Comparison of ENCODE assay signal across 27 mouse cellular contexts in genomic region chrX:104279828-104280227, GRCm38 (mm10).
DNase-seq lines count a peak whose midpoint lies in the region; ATAC-seq lines count a peak whose summit lies in the region.
"Had no signal": no experiment of that assay in that cellular context is flagged by ENCODE, and none has a peak within 500 bp of the region (broad histone marks: within the 10 kb centered on the region; RNA-seq: fewer than 3 reads in every experiment).

No protein-coding gene starts in this region.

- intact Hi-C loops in left cerebral cortex, postnatal 25 days (cut with DNase I), result no loop called here

- 63% methylated on average over 1 of the region's 1 CpGs for WGBS in embryonic facial prominence, embryonic 12.5 days
- WGBS in embryonic facial prominence, embryonic 10.5 days, result 82% methylated on average over 1 of the region's 1 CpGs

- no peaks in the 10 kb centered on the region for H3K27me3 ChIP-seq in embryonic facial prominence, embryonic 12.5 days
- peaks cover 32% of the 10 kb centered on the region for H3K27me3 ChIP-seq in embryonic facial prominence, embryonic 10.5 days (replicated peaks; ENCODE audit: low read depth, poor library complexity, severe bottlenecking)
- H3K27me3 ChIP-seq: CH12.LX; embryonic facial prominence, embryonic 15.5 days; forebrain, embryonic 15.5 days had no signal

- no peaks in the 10 kb centered on the region for H3K36me3 ChIP-seq in embryonic facial prominence, embryonic 12.5 days
- no peaks in the 10 kb centered on the region for H3K36me3 ChIP-seq in embryonic facial prominence, embryonic 10.5 days (replicated peaks)
- H3K36me3 ChIP-seq: embryonic facial prominence, embryonic 13.5 days; embryonic facial prominence, embryonic 15.5 days; forebrain, embryonic 10.5 days; forebrain, embryonic 12.5 days; forebrain, embryonic 15.5 days had no signal

- H3K9me3 ChIP-seq in embryonic facial prominence, embryonic 12.5 days, result no peaks in the 10 kb centered on the region
- H3K9me3 ChIP-seq in embryonic facial prominence, embryonic 10.5 days, result no peaks in the 10 kb centered on the region
- H3K9me3 ChIP-seq: embryonic facial prominence, embryonic 13.5 days; embryonic facial prominence, embryonic 15.5 days; forebrain, embryonic 10.5 days; forebrain, embryonic 12.5 days; forebrain, embryonic 15.5 days; G1E had no signal

- no peak overlapping the region for H3K4me3 ChIP-seq in embryonic facial prominence, embryonic 12.5 days
- H3K4me3 ChIP-seq in embryonic facial prominence, embryonic 10.5 days, result no peak overlapping the region
- H3K4me3 ChIP-seq: embryonic facial prominence, embryonic 13.5 days; embryonic facial prominence, embryonic 15.5 days; erythroblast, embryonic 14.5 days; forebrain, embryonic 10.5 days; forebrain, embryonic 12.5 days; forebrain, embryonic 15.5 days had no signal

- H3K4me1 ChIP-seq in embryonic facial prominence, embryonic 12.5 days, result no peaks in the 10 kb centered on the region
- H3K4me1 ChIP-seq in embryonic facial prominence, embryonic 10.5 days, result no peaks in the 10 kb centered on the region
- H3K4me1 ChIP-seq: embryonic facial prominence, embryonic 13.5 days; embryonic facial prominence, embryonic 15.5 days; forebrain, embryonic 10.5 days; forebrain, embryonic 12.5 days; forebrain, embryonic 15.5 days had no signal

- H3K27ac ChIP-seq in embryonic facial prominence, embryonic 12.5 days, result peak overlapping the region; percentile 54; the same call in 1 of the 2 replicates
- no peak overlapping the region for H3K27ac ChIP-seq in embryonic facial prominence, embryonic 10.5 days (replicated peaks)
- H3K27ac ChIP-seq: embryonic facial prominence, embryonic 13.5 days; embryonic facial prominence, embryonic 15.5 days; forebrain, embryonic 10.5 days; forebrain, embryonic 12.5 days; forebrain, embryonic 15.5 days had no signal

- ATAC-seq in embryonic facial prominence, embryonic 12.5 days (ENCODE audit: insufficient number of reproducible peaks, insufficient read depth, low FRiP score, low TSS enrichment), result no peak
- peak; percentile 60; the same call in 1 of the 2 replicates for ATAC-seq in common myeloid progenitor, adult 5-6 weeks (replicated peaks; ENCODE audit: low read depth, poor library complexity, severe bottlenecking)
- 0 out of 2 replicates have a peak, but pooled peaks have one; percentile 9 for ATAC-seq in megakaryocyte progenitor cell, adult 5-6 weeks (replicated peaks; ENCODE audit: poor library complexity)
- ATAC-seq: activated CD4-positive, CD25-positive, alpha-beta regulatory T cell, adult 4 months; CD4-positive, CD25-positive, alpha-beta regulatory T cell, adult 4 months; forebrain, embryonic 15.5 days; forebrain, postnatal 0 days; Patski had no signal

- no peak for DNase-seq in embryonic facial prominence, embryonic 10.5 days (ENCODE audit: low spot score)
- DNase-seq in left cerebral cortex, postnatal 25 days (ENCODE audit: low spot score in 2 of 2), result no peak
- DNase-seq: adrenal gland, adult 8-10 months; adrenal gland, postnatal 14 days; adrenal gland, postnatal 36 days; B cell, adult 2 months; cerebellum, adult 11-12 months; cerebellum, adult 2 months; cerebellum, adult 9-10 months; cerebellum, postnatal 10 days; cerebellum, postnatal 25 days; embryo, embryonic 11 days; forebrain, postnatal 0 days had no signal

- H3K4me2 ChIP-seq in embryonic facial prominence, embryonic 12.5 days (replicated peaks), result no peak overlapping the region
- H3K4me2 ChIP-seq: embryonic facial prominence, embryonic 13.5 days; embryonic facial prominence, embryonic 15.5 days; forebrain, embryonic 12.5 days; forebrain, embryonic 15.5 days had no signal

- no peak overlapping the region for H3K9ac ChIP-seq in embryonic facial prominence, embryonic 12.5 days
- H3K9ac ChIP-seq: embryonic facial prominence, embryonic 13.5 days; embryonic facial prominence, embryonic 15.5 days; forebrain, embryonic 12.5 days; forebrain, embryonic 15.5 days; forebrain, postnatal 0 days had no signal
